Mouse (Mus musculus): Measurements from ENCODE around the gene Hace1.

DNA sequence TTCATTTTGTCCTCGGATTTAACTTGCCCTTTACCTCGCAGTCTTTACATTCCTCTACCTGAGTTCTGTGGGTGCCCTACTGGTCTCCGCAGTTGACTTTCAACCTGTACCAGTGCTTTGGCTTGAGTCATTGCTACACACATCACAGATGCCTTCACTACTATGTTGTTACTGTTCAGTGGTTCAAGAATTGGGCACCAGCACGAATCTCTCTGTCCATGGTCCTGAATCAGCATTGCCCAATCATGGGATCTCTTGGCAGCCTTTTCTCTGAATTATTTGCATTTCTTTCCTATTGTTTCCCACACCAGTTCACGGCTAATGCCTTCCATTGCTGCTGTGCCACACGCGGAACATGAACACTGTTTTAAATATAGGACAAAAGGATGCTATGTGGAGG is 30.8 kb upstream of the Hace1 start:
- no peak for TF ChIP-seq CTCF (IDR thresholded peaks at IDR 0.05; ENCODE audit: insufficient read depth, low read length)
- no peak for TF ChIP-seq POLR2A (IDR thresholded peaks at IDR 0.05; ENCODE audit: borderline replicate concordance, extremely low read depth, low read depth, low read length)

Data from lung, adult 2 months (tissue).